Mouse (Mus musculus) intestine, postnatal 0 days (tissue): ENCODE data around the gene Abca3. TPM values are rescaled to one million over a fixed set of nuclear protein-coding genes. Genes with fewer than 3 reads are reported as not detected.

ENCODE experiments used
- ATAC-seq: fragments of 200-750 bp; cut with Nextera tagmentation; 2 replicates; pipeline ENCODE4 v1.8.0; 2017; ENCODE audit warnings: mild to moderate bottlenecking, moderate TSS enrichment, moderate library complexity
- H3K27ac ChIP-seq: fragments of 300-500 bp; sonication (generic); 2 replicates; pipeline ENCODE4 v1.5.1; 2014; ENCODE audit warnings: mild to moderate bottlenecking, low read depth, low read length, moderate library complexity
- H3K27me3 ChIP-seq: fragments of 300-500 bp; sonication (generic); replicated peaks from 2 replicates; pipeline ENCODE4 v1.6.1; 2014; ENCODE audit warnings: low read length, mixed read lengths; ENCODE audit not compliant: control insufficient read depth, insufficient read depth
- H3K36me3 ChIP-seq: fragments of 300-500 bp; sonication (generic); 2 replicates; pipeline ENCODE4 v1.6.1; 2014; ENCODE audit warnings: mild to moderate bottlenecking, moderate library complexity; ENCODE audit not compliant: control insufficient read depth, insufficient read depth
- H3K4me1 ChIP-seq: fragments of 300-500 bp; sonication (generic); replicated peaks from 2 replicates; pipeline ENCODE4 v1.6.1; 2014; ENCODE audit warnings: antibody characterized with exemption, low read length, mixed read lengths; ENCODE audit not compliant: control insufficient read depth, insufficient read depth
- H3K4me2 ChIP-seq: fragments of 300-500 bp; sonication (generic); replicated peaks from 2 replicates; pipeline ENCODE4 v1.6.1; 2014; ENCODE audit warnings: low read depth, mild to moderate bottlenecking, moderate library complexity
- H3K4me3 ChIP-seq: fragments of 300-500 bp; sonication (generic); 2 replicates; pipeline ENCODE4 v1.5.1; 2014; ENCODE audit warnings: low read depth, low read length
- H3K9ac ChIP-seq: fragments of 300-500 bp; sonication (generic); 2 replicates; pipeline ENCODE4 v1.6.1; 2014; ENCODE audit warnings: mild to moderate bottlenecking, low read depth, low read length
- H3K9me3 ChIP-seq: fragments of 300-500 bp; sonication (generic); 2 replicates; pipeline ENCODE4 v1.6.1; 2016; ENCODE audit warnings: mixed run types; ENCODE audit not compliant: control insufficient read depth
- CTCF ChIP-seq: sonication (generic); IDR thresholded peaks from 2 replicates; pipeline ENCODE4 v1.5.1; 2016; ENCODE audit warnings: low read depth, mild to moderate bottlenecking, control low read depth, antibody characterized with exemption, moderate library complexity
- WGBS: fragments of 180-500 bp; shearing (Covaris S2); extraction: QIAGEN DNeasy Blood & Tissue Kit; methylation state at CpG from one replicate; pipeline ENCODE4 v1.1.7; 2014; 5-methylcytosine and 5-hydroxymethylcytosine counted together
- polyA plus RNA-seq: library from polyadenylated mRNA; unstranded; fragments of >200 nt; fragmentation: Nextera tagmentation; extraction: Ambion mirVana; gene quantifications from 2 replicates; pipeline ENCODE4 v1.2.1, GENCODE M21; 2015

Gene Abca3
- polyA plus RNA-seq, 1 experiment from 2014 or later, result 11.3 TPM

GRCm38 (mm10) chr17:24441148-24441547 is 89.4 kb downstream of the Abca3 start:
- H3K9ac ChIP-seq, result no peak overlapping the region
- no peak overlapping the region for H3K4me3 ChIP-seq
- H3K27ac ChIP-seq, result no peak overlapping the region
- peaks cover 77% of the 10 kb centered on the region for H3K36me3 ChIP-seq
- no peak overlapping the region for H3K4me2 ChIP-seq
- peak; percentile 59 for TF ChIP-seq CTCF
- no peak for ATAC-seq
- no peaks in the 10 kb centered on the region for H3K9me3 ChIP-seq
- H3K27me3 ChIP-seq, result no peaks in the 10 kb centered on the region
- WGBS, result 56% methylated on average over 2 of the region's 2 CpGs
- H3K4me1 ChIP-seq, result no peaks in the 10 kb centered on the region

GRCm38 (mm10) chr17:24442107-24442506 is 90.4 kb downstream of the Abca3 start:
- TF ChIP-seq CTCF, result no peak
- Histone ChIP-seq H3K4me3 (no peak overlapping the region), H3K36me3 (peaks cover 77% of the 10 kb centered on the region), H3K4me1 (no peaks in the 10 kb centered on the region), H3K27ac (peak overlapping the region; percentile 28; the same call in 1 of the 2 replicates), H3K9me3 (no peaks in the 10 kb centered on the region), H3K27me3 (no peaks in the 10 kb centered on the region), H3K4me2 (no peak overlapping the region), H3K9ac (no peak overlapping the region)
- ATAC-seq, result 0 out of 2 replicates have a peak, but pooled peaks have one; percentile 18
- WGBS, result 59% methylated on average over 14 of the region's 14 CpGs

DNA sequence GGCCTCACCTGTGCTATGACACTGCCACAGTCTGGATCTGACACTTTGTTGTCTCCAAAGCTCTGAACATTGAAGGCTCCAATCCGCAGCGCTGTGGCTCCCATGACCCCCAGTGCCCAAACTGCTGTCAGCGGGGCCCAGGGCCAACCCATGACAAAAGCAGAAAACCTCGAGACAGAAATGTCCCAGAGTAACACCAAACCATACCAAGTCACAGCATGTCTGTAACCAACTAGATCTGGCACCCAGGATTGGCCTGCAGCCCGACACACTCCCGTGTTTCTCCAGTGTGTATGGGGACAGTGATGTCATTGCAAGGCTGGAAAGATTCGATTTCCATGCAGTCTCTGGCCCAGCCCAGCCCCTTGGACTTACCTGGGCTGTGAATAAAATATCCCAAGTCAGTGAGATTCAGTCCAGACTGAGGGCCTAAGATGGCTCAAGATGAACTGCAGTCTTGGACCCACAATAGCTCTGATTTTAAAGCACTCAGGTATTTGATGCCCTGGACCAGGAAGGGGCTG is 90.9 kb downstream of the Abca3 start, which contains the start of gene Dnase1l2:
TSS of gene Dnase1l2 (minus strand) at position 474 of the 524 bp plus-strand sequence.
- Histone ChIP-seq H3K4me1 (no peaks in the 10 kb centered on the region), H3K27ac (peak within 1 kb of the TSS; percentile 28; the same call in 1 of the 2 replicates), H3K36me3 (peaks cover 79% of the 10 kb centered on the region), H3K4me3 (no peak within 1 kb of the TSS), H3K4me2 (no peak within 1 kb of the TSS), H3K9ac (no peak within 1 kb of the TSS), H3K27me3 (no peaks in the 10 kb centered on the region), H3K9me3 (no peaks in the 10 kb centered on the region)
- WGBS, result 77% methylated on average over 7 of the region's 7 CpGs
- ATAC-seq, result 0 out of 2 replicates have a peak, but pooled peaks have one; percentile 7
- TF ChIP-seq CTCF, result no peak

DNA sequence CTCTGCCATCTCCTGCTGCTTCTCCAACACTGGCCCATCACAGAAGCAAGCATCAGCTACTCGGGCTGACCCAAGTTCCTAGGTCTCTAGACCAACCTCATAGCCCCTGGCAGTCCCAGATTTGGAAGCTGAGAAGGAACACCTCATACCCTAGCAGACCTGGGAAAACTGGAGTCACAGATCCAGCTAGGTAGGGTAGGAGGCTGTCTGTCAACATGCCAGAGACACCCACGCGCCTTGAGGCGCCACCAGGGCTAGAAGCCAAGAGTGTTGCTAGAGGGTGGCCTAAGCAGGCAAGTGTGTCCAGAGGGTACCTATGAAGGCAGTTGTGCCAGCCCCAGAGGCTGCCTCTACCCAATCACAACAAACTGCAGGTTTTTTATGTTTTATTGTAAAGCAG is 91.7 kb downstream of the Abca3 start:
- Histone ChIP-seq H3K4me1 (no peaks in the 10 kb centered on the region), H3K27ac (no peak overlapping the region), H3K27me3 (no peaks in the 10 kb centered on the region), H3K9ac (no peak overlapping the region), H3K9me3 (no peaks in the 10 kb centered on the region), H3K4me2 (no peak overlapping the region), H3K36me3 (peaks cover 79% of the 10 kb centered on the region), H3K4me3 (no peak overlapping the region)
- no peak for TF ChIP-seq CTCF
- WGBS, result 88% methylated on average over 4 of the region's 4 CpGs
- ATAC-seq, result no peak

- Histone ChIP-seq H3K9ac (no peak overlapping the region), H3K9me3 (no peaks in the 10 kb centered on the region), H3K4me1 (no peaks in the 10 kb centered on the region), H3K27ac (no peak overlapping the region), H3K27me3 (no peaks in the 10 kb centered on the region), H3K4me2 (no peak overlapping the region), H3K4me3 (no peak overlapping the region), H3K36me3 (peaks cover 82% of the 10 kb centered on the region)
- TF ChIP-seq CTCF, result no peak
- 94% methylated on average over 8 of the region's 8 CpGs for WGBS
- ATAC-seq, result no peak
These were observed 94.8 kb downstream of the Abca3 start for GRCm38 (mm10) chr17:24446590-24446989.

GRCm38 (mm10) chr17:24449507-24449906 is 97.8 kb downstream of the Abca3 start:
- no peaks in the 10 kb centered on the region for H3K9me3 ChIP-seq
- TF ChIP-seq CTCF, result no peak
- no peaks in the 10 kb centered on the region for H3K4me1 ChIP-seq
- H3K27ac ChIP-seq, result no peak overlapping the region
- H3K36me3 ChIP-seq, result peaks cover 67% of the 10 kb centered on the region
- H3K4me3 ChIP-seq, result no peak overlapping the region
- H3K9ac ChIP-seq, result no peak overlapping the region
- WGBS, result 93% methylated on average over 6 of the region's 6 CpGs
- ATAC-seq, result no peak
- no peaks in the 10 kb centered on the region for H3K27me3 ChIP-seq
- H3K4me2 ChIP-seq, result no peak overlapping the region
